Mouse (Mus musculus): ENCODE results near the gene Cxcl13.
A peak's percentile ranks its signal among the peaks of the same experiment; 100 is the strongest.
"Not testable (repeated sequence)": the region's sequence is repeated elsewhere in the genome, so short reads cannot be mapped to it uniquely, and the experiment has no call there.

Gene Cxcl13

DNA sequence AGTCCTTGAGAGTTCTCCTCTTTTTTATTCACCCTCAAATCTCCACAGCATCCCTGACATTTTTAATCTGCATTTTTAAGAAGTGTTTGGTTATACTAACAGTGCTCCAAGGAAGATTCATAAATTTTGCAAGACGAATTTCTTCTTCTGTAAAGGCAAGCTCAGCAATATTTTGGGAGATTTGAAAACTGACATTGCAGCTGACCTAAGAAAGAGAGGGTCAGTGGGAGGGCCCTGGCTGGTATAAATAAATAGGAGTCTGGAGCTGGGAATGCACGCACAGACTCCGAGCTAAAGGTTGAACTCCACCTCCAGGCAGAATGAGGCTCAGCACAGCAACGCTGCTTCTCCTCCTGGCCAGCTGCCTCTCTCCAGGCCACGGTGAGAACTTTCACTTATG, at the start of gene Cxcl13:
TSS of gene Cxcl13 (plus strand) at position 301 of the 400 bp plus-strand sequence.
- DNase-seq = peak in 1 of 2 experiments; percentile 15

- DNase-seq = no peak
These were observed 45.7 kb upstream of the Cxcl13 start for GRCm38 (mm10) chr5:95911006-95911405.

DNA sequence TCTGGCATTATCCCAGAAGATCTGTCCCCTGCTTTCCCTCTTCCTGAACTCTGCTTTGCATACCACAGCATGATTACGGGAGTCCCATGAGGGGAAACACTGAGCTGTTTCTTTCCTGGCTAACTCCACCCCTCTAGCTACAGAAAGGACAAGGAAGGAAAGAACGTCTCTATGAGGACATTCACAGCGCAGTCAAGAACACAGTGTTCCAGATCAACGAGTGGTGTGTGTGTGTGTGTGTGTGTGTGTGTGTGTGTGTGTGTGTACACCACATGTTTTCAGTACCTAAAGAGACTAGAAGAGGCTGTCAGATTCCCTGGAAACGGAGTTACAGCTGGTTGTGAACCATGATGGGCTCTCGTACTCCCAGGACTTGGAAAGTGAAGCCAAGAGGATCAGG, 38.3 kb upstream of the Cxcl13 start:
- DNase-seq = no peak

- no peak for DNase-seq
These were observed 32.7 kb upstream of the Cxcl13 start for GRCm38 (mm10) chr5:95924023-95924422.

GRCm38 (mm10) chr5:95925204-95925930, 31.4 kb upstream of the Cxcl13 start:
- DNase-seq = no peak

DNA sequence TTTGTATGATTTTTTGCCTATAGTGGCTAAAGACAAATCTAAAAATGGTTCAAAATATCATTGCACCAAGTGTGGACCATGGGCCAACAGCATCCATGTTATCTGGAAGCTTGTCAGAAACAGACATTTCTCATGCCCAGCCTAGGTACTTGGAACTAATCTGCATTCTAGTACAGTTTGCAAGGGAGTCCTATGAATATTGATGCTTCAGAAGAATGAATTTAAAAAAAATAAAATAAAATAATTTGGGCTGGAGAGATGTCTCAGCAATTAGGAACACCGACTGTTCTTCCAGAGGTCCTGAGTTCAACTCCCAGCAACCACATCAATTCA, 30.9 kb upstream of the Cxcl13 start:
- no peak for DNase-seq

DNA sequence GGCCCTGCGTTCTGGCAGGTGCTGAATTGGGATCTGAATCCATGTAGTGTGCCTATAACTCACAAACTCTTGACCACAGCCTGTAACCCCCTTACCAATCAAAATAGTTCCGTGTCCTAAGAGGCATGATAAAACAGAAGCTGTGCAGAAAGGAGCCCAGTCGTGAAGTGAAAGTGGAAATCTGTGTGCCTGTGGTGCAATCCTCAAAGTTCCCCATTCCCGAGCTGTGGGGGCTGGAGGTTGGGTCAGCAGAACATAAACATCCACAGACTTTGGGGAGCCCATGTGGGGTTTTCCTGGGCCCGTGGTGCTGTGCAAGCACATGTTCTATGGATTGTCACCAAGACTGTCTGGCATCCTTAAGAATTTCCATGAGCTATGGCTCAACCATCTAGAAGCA, 21.7 kb upstream of the Cxcl13 start:
- no peak for DNase-seq

DNA sequence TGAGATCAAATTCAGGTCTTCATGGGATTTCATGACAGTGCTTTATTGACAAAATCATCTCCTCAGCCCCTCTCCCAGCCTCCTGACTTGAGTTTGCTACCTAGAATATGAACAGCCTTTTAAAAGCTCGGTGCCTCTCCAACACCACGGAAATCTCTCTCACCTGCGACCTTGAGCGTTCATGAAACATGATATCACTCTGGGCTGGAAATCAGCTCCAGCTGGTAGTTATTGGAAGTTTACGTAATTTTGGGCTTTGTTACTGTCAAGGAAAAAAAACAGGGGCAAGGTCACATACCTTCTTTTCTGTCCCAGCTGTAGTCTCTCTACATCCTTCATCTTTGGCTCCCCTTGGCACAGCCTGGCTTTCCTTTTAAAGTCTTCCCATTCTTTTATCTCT, 20.7 kb upstream of the Cxcl13 start:
- no peak for DNase-seq

DNA sequence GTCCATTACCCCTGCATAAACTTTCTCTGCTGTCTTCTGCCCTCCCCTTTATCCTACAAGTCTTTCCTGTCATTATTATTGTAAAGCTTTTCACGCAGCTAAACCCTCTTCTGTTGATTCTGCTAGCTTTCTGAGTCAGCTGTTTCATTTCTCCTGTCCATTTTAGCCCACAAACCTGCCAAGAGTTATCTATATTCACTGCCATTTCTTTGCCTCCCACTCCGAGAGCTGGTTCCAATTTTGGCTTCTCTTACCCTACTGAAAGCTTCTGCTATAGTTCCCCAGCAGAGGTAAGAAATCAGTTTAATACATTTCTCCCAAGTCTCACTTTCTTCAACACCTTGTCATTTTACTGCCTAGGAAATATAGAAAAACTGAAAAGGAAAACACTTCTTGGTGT, 19.6 kb upstream of the Cxcl13 start:
- DNase-seq = no peak

DNA sequence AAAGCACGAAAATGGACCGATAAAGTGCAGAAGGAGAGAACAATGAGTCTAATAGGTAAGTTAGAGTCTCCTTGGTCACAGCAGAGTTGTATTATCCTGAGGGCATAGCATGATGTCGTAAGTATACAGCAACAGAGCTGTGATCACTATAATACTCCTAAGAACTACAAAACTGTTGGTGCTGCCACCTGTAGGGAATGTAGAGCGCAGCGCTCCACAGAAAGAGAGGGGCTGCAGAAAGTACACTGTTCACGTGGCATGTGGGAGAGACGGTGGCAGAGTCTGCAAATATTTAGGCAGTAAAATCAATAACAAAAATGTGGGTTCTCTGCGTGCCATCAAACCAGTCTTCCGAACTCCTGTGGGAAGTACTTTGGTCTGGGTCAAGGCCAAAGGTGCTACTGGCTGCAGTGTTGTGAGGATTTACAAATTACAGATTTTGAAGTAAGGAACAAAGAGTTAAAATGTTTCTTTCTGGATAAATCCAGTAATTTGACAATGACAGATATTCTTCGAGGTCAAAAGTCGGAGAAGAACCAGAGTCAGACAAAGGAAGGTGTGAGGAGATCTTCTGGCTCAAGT, 18.6 kb upstream of the Cxcl13 start:
- peak in 1 of 2 experiments; percentile 14 for DNase-seq

- DNase-seq = no peak
These were observed 16.0 kb upstream of the Cxcl13 start for GRCm38 (mm10) chr5:95940682-95941221.

DNA sequence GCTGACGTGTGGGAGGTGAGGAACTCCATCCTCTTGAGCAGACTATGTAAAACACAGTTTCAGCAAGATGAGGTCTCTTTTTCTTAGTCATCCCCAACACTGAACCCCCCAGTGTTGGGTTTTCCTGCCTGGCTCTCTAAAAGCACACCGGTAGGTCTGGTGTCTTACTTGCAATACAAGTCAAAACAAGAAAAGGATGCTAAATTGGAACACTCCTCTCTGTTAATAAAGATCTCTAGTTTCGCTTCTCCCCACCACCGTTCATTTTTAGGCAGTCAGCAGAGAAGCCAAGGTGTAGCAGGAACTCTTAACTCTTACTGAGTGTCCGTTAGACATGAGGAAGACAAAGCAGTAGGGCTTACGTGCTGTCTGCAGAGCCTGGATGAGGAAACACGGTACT, 15.2 kb upstream of the Cxcl13 start:
- DNase-seq = no peak

- DNase-seq = peak in 1 of 2 experiments; percentile 29
These were observed 11.6 kb upstream of the Cxcl13 start for GRCm38 (mm10) chr5:95945120-95945519.

GRCm38 (mm10) chr5:95946344-95946743, 10.4 kb upstream of the Cxcl13 start:
- DNase-seq = no peak

DNA sequence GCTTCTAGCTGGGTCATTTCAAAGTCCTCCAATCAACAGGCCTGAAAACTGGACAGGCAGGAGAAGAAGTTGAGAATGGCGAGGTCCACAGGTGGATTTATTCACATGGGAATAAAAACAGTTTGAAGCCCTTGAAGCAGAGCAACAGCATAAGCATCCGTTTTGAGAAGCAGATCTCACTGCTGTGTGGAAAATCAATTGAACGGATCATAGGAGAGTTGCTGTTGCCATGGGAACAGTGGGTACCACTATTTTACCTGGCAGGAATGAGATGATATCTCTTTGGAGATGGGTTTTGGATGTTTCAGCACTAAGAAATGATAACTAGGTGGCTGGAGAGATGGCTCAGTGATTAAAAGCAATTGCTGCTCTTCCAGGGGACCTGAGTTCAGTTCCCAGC, 8.1 kb upstream of the Cxcl13 start:
- DNase-seq = no peak

DNA sequence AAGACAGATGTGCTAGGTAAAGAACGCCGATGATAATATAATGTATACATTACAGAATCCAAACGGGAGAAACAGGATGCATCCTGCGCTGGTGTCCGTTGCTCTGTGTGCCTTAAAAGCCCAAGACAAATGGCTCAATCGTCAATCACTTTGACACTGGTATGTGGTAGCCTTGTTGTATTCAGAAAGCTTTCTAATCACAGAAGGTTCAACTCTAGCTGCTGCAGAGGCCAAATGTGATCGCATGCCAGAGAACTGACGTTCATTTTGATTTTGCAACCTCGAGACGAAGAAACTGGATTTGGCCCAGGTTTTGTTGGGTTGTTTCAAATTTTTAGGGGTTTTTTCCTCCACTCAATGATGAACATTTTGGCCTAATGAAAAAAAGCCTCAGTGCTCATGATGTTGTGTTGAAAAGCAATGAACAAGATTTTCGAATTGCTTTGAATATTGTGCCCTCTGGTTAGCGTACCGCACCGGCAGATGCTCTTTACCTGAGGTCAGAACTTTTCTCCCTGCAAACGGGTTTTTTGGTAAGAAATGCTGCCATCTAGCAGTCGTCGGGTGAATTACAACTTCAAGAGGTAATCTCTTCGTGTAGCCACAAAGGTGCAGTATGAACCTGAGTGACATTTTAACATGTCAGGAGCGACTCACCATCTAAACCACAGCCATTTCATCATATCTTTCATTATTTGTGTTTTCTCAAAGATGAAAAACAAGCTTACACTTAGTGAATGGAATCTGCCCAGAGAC, 6.6 kb upstream of the Cxcl13 start:
- DNase-seq = peak; percentile 64 to 65

GRCm38 (mm10) chr5:95964940-95965339, 8.2 kb downstream of the Cxcl13 start:
- DNase-seq = no peak

DNA sequence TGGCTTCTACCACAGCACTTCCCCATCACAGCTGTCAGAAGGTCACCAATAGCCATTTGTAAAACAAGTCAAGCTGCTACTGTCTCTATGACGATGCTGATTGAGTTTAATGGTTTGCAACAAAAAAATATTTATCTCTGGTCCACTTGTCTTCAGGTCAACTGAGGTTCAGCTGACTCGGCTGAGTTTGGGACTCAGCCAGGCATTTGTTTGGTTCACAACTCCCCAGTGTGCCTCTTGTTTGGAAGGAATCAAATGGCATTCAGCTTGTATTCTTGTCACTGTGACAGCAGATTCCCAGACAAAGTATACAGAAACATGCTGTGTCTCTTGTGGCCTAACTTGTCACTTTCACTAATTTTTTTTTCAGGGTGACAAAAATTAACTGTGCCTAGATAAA, 9.9 kb downstream of the Cxcl13 start:
- peak; percentile 25 to 60 for DNase-seq

GRCm38 (mm10) chr5:95970845-95971244, 14.1 kb downstream of the Cxcl13 start:
- DNase-seq = peak; percentile 74 to 78

DNA sequence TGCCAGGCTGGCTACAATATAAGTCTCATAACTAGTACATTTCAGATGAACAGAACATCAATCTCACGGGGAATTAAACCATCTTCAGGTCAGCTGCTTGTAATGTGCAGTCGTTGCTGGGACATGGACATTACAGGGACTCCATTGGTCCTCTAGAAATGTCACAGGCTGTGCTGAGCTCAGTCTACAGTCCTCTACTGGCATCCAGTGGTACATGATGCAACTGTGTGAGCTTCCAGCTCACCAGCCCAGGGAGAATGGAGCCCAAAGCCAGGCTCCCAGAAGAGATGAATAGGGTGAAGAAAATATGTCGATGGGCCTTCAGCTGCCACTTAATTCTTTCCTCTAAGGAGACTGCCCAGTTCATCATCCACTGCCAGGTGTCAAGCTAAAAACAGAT, 15.5 kb downstream of the Cxcl13 start:
- DNase-seq = no peak

DNA sequence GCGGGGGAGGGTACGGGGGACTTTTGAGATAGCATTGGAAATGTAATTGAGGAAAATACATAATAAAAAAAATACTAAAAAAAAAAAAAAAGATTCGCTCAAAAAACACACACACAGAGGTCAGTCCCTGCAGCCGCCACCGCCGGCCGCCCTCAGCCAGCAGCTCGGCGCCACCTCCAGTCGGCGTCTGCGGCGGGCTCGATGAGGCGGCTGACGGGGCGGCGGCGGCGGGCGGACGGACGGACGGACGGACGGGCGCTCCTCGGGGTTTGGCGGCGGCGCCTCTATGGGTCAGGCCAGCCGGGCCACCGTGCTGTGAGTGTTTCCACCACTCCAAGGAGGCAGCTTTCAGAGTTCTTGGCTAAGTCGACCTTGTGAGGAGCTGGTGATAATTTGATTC, 17.1 kb downstream of the Cxcl13 start:
- DNase-seq = not testable (repeated sequence)

- no peak for DNase-seq
These were observed 19.5 kb downstream of the Cxcl13 start for GRCm38 (mm10) chr5:95976299-95976698.

DNA sequence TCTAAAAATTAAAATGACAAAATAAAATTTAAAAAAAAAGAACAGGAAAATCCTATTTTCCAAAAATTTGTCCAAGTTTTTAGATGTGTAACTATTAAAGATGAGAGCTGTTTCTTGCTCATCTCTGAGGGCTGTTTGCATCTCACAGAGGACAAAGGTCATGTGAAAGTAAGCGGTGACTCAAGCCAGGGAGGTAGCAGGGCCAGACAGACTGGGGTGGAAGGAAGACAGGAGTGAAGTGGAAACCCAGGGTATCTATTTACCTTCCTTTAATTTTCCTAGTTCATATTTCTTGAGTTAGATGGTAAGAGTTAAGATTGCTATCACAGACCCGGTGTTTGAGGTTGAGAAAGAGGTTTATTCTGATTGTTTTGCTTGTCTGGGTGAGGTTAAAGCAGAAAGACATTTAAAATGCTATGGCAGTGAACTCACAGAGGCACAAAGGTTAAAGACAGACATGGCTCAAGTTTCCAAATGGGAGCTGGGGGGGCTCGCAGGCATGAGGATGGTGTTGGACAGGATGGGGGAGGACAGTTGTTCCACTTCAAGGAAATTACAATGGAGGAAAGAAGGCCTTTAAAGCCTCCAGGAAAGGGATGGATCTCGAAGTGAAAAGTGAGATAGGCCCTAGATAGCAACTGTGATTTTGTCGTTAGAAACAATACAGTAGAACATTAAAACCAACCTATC, 27.2 kb downstream of the Cxcl13 start:
- peak in 1 of 2 experiments; percentile 3 for DNase-seq
